Comparison of ENCODE assay signal across 12 mouse cellular contexts in the genomic region with DNA sequence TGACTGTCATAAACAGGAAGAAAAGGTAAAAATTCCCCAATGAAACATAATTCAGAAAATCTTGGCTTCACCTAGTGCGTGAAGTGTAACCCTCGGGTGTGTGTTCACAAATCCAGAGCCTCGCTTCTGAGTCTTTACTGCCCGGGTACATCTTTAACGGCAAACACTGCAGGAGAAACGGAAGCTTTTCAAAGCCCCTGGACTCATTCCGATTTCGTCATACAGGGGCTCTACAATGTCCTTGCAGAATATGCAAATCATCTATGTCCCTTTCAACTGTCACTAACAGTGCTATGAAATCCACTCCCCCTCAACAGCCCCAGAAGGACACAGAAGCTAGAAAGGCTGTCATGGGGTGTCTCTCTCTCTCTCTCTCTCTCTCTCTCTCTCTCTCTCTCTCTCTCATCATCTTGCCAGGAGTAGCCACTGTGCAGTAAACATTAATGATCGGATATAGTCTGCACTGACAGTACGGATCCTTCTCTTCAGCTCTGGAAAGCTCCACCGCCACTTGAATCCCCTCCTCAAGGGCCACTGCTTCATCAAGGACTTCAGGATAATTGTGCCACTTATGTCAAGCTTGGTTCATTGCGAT.
A peak's percentile ranks its signal among the peaks of the same experiment; 100 is the strongest.
DNase-seq lines count a peak whose midpoint lies in the region; ATAC-seq lines count a peak whose summit lies in the region.
"Had no signal": no experiment of that assay in that cellular context is flagged by ENCODE, and none has a peak within 500 bp of the region (broad histone marks: within the 10 kb centered on the region; RNA-seq: fewer than 3 reads in every experiment).

No protein-coding gene starts in this region.

- no peak overlapping the region for H3K4me3 ChIP-seq in heart, embryonic 13.5 days
- no peak overlapping the region for H3K4me3 ChIP-seq in hindbrain, embryonic 16.5 days (ENCODE audit: low read length)
- no peak overlapping the region for H3K4me3 ChIP-seq in intestine, embryonic 15.5 days (replicated peaks)
- H3K4me3 ChIP-seq: kidney, embryonic 15.5 days; limb, embryonic 15.5 days had no signal

- H3K27ac ChIP-seq in heart, embryonic 13.5 days (replicated peaks), result no peak overlapping the region; the same call in 1 of the 2 replicates
- no peak overlapping the region for H3K27ac ChIP-seq in hindbrain, embryonic 16.5 days (ENCODE audit: low read depth, low read length)
- H3K27ac ChIP-seq in intestine, embryonic 15.5 days, result no peak overlapping the region
- H3K27ac ChIP-seq: kidney, embryonic 15.5 days; limb, embryonic 15.5 days had no signal

- peaks cover 78% of the 10 kb centered on the region for H3K4me1 ChIP-seq in heart, embryonic 13.5 days
- H3K4me1 ChIP-seq in hindbrain, embryonic 16.5 days (ENCODE audit: control insufficient read depth, insufficient read depth, low read depth, low read length), result peaks cover 6% of the 10 kb centered on the region
- peaks cover 22% of the 10 kb centered on the region; the same call in 1 of the 2 replicates for H3K4me1 ChIP-seq in intestine, embryonic 15.5 days (replicated peaks)

- H3K36me3 ChIP-seq in heart, embryonic 13.5 days, result no peaks in the 10 kb centered on the region
- no peaks in the 10 kb centered on the region for H3K36me3 ChIP-seq in hindbrain, embryonic 16.5 days (ENCODE audit: control insufficient read depth, insufficient read depth, low read length)
- no peaks in the 10 kb centered on the region for H3K36me3 ChIP-seq in intestine, embryonic 15.5 days
- H3K36me3 ChIP-seq: kidney, embryonic 15.5 days; limb, embryonic 15.5 days had no signal

- WGBS in heart, embryonic 13.5 days, result 58% methylated on average over 12 of the region's 12 CpGs
- 41% methylated on average over 12 of the region's 12 CpGs for WGBS in hindbrain, embryonic 16.5 days
- 67% methylated on average over 12 of the region's 12 CpGs for WGBS in intestine, embryonic 15.5 days

- H3K27me3 ChIP-seq in heart, embryonic 13.5 days (replicated peaks), result no peaks in the 10 kb centered on the region
- no peaks in the 10 kb centered on the region for H3K27me3 ChIP-seq in hindbrain, embryonic 16.5 days (replicated peaks; ENCODE audit: control insufficient read depth, insufficient read depth, low read length)
- no peaks in the 10 kb centered on the region for H3K27me3 ChIP-seq in intestine, embryonic 15.5 days (replicated peaks)
- H3K27me3 ChIP-seq: limb, embryonic 15.5 days had no signal

- ATAC-seq in heart, embryonic 13.5 days (ENCODE audit: extremely low read depth, insufficient number of reproducible peaks, low FRiP score, low TSS enrichment), result no peak
- ATAC-seq in hindbrain, embryonic 16.5 days, result peak; percentile 45; the same call in 1 of the 2 replicates
- no peak for ATAC-seq in intestine, embryonic 15.5 days

- DNase-seq in heart, adult 8-10 months (ENCODE audit: low spot score), result no peak
- peak; percentile 47 for DNase-seq in retina, postnatal 1 day
- no peak for DNase-seq in retina, embryonic 14.5 days (ENCODE audit: low spot score)
- DNase-seq in kidney, postnatal 10 days, result no peak
- no peak for DNase-seq in right cerebral cortex, postnatal 14 days
- DNase-seq: adrenal gland, adult 8-10 months; cerebellum, adult 11-12 months had no signal

- H3K9me3 ChIP-seq in heart, embryonic 13.5 days, result no peaks in the 10 kb centered on the region
- H3K9me3 ChIP-seq in hindbrain, embryonic 16.5 days (ENCODE audit: control insufficient read depth, low read length), result no peaks in the 10 kb centered on the region
- H3K9me3 ChIP-seq in intestine, embryonic 15.5 days, result no peaks in the 10 kb centered on the region
- H3K9me3 ChIP-seq: kidney, embryonic 15.5 days; limb, embryonic 15.5 days had no signal

- 0 out of 2 replicates have a peak overlapping the region, but pooled peaks have one; percentile 1 for H3K9ac ChIP-seq in heart, embryonic 13.5 days
- no peak overlapping the region; the same call in 1 of the 2 replicates for H3K9ac ChIP-seq in hindbrain, embryonic 16.5 days (ENCODE audit: low read depth, low read length)
- H3K9ac ChIP-seq in intestine, embryonic 15.5 days, result no peak overlapping the region
- H3K9ac ChIP-seq: kidney, embryonic 15.5 days; limb, embryonic 15.5 days had no signal

- H3K4me2 ChIP-seq in heart, embryonic 13.5 days, result no peak overlapping the region
- peak overlapping the region; percentile 37 for H3K4me2 ChIP-seq in hindbrain, embryonic 16.5 days (ENCODE audit: low read length)
- H3K4me2 ChIP-seq in intestine, embryonic 15.5 days (replicated peaks), result no peak overlapping the region
- H3K4me2 ChIP-seq: kidney, embryonic 15.5 days; limb, embryonic 15.5 days had no signal
